Mouse (Mus musculus): ENCODE data around the gene Wfdc12.
A peak's percentile ranks its signal among the peaks of the same experiment; 100 is the strongest.

The Wfdc12 gene

DNA sequence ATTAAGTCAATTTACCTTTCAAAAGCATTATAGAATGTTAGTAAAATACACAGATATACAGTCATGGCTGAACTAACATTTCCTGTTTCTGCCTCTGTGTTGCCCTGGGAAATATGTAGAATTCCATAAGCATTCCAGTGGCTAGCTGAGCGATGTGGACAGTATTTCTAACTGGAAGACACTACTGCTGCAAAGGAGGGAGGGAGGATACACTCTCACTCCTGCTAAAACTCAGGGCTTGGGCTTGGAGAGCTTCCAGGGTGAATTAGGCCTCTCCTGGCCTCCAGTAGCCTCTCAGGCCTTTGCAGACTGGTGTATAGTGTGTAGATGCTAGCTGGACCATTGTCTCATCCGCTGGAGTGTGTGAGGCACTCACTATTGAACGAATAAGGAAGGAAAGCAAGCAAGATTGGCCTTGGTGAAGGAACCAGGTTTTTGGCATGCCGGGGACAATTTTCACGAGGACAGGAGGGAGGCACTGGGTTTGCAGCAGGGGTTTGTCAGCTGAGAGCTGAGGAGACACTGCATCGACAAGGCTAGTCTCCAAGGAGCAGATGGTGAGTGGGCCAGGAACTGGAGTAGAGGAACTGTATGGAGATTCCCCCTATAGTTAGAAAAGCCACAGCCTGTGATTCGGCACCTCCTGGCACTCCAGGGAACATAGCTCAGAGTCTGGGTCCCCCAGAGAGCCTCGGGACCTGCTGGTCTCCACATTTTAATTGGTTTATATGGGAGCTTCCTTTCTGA lies 15.6 kb downstream of the Wfdc12 start:
- DNase-seq: no peak

DNA sequence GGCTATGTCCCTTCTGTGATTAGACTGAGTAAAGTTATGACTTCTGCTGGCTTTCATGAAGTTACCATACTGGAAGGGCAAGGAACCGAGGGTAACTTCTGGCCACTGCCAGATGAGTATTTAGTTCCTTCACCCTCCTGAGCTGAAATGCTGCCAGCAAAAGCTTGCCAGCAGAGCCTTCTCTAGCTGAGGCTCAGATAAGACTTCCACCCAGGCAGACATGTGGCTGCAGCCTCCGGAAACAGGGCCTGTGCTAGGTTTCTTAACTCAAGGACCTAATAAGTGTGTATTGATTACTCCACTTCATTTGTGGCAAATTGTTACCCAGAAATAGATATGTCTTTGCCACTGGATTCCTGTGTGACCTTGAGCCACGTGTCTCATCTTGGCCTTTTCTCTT lies 17.0 kb downstream of the Wfdc12 start:
- DNase-seq: no peak

DNA sequence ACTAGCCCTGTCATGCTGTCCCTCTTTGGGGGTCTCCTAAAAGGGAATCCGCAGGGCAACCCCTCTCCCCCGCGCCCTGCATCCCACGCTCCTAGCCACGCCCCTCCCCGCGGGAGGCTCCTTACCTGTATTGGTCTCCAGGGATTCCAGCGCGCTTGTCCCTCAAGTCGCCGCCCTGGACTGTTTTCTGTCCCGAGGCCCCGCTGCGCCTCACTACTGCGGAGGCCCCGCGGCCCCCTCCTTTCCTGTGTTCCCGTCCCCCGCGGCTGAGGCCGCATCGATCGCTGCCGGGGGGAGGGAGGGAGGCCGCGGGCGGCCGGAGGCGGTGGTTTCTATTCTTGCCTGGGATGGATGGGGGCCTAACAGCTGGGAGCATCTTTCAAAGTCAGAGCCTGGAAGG lies 19.5 kb downstream of the Wfdc12 start, which contains the start of gene Kcns1:
TSS of gene Kcns1 (minus strand) at position 212 of the 400 bp plus-strand sequence.
- DNase-seq: no peak

DNA sequence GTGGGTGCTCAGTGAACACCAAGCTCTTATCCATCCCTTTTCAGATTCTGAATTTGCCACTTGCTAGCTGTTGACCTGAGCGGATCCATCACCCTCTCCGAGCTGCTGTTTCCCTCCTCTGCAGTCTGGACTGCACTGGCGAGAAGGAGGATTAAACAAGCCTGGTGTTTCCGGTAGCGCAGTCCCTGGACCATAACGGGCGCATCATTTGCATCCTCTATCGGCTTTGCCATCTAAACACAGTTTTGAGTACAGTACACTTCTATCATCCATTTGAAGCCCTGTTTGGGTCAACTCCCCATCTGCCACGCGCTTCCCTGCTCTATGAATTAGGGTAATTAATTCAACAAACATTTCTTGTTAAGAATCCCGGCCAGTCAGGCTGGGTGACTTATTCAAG lies 20.1 kb downstream of the Wfdc12 start:
- DNase-seq: no peak

DNA sequence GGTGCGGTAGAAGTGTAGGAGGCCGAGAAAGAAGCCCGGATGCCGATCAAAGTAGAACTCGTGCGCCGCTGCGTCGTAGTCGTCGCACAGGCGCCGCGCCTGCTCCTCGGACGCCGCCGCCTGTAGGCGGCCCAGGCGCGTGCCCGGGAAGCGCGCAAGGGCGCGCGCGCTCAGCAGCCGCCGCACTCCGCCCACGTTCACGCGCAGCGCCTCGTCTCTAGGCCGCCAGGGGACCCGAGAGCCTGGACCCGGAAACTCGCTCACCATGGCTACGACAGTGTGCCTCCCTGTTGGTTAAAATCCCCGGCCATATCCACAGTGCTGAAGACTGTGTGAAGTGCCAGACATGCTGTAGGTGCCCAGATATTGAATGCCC lies 21.8 kb downstream of the Wfdc12 start:
- no peak for DNase-seq

DNA sequence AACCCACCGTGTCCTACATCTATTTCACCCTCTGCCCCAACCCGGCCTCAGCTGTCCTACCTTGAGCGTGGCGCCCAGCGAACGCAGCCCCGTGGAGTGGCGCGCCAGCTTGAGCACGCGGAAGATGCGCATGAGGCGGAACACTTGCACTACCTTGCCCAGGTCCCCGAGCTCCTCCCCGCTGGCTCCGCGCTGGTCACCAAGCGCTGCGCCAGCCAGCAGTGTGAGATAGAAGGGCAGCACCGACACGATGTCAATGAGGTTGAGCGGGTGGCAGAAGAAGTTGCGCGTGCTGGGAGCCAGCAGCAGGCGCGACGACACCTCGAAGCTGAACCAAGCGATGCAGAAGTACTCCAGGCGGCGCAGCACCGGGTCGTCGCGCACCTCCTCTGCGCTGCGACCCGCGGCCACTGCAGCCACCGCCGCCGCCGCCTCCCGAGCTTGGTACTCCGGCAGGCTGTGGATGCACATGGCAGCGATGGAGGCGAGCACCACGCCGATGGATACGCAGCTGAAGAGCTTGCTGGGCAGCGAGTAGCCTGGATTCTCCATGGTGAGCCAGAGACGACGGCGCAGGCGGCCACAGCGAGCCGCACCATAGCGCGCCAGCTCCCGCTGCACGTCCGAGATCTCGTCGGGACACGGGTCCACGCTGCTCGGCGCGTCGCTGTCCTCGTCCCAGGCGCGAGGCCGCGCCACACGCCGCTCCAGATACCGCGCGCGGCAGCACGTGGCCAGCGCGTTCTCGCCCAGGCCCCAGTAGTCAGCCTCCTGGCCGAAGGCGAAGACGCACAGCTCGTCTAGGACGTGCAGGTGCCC lies 22.4 kb downstream of the Wfdc12 start:
- no peak for DNase-seq

DNA sequence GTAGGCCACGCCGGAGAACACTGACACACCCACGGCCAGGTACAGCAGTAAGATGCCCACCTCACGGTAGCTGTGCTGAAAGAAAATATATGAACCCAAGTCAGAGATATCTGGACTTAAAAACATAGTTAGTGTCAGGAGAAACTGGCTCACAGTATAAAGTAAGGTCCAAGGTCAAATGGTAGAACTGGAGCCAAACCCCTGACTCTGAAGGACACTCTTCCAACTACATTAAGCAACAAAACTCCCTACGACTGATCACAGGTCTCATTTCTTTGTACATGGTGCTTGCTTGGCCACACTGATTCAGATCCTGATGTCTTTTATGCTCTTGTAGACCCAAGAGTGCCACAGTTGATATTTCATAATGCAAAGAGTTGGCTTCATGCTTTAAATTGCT lies 25.5 kb downstream of the Wfdc12 start:
- no peak for DNase-seq

DNA sequence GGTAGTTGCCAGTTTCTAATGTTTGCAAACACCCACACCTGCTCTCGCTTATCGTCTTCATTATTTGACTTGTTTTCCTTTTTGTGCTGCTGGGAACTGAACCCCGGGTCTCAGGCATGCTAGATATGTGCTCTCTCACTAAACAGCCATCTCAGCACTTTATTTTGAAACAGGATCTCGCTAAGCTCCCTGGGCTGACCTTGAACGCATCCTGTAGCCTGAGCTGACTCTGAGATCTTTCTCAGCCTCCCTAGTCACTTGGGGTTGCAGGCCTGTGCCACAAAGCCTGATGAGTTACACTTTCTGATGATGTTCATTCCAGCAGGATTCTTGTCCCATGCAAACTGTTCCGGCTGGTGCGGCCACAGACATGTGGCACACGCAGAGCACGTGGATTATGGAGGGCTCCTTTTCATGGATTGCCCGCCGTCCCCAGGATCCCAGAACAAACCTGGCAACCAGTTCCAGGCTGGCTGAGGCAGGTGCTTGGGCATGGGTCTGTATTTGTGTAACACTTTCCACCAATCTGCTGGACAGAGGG lies 28.8 kb downstream of the Wfdc12 start:
- no peak for DNase-seq

DNA sequence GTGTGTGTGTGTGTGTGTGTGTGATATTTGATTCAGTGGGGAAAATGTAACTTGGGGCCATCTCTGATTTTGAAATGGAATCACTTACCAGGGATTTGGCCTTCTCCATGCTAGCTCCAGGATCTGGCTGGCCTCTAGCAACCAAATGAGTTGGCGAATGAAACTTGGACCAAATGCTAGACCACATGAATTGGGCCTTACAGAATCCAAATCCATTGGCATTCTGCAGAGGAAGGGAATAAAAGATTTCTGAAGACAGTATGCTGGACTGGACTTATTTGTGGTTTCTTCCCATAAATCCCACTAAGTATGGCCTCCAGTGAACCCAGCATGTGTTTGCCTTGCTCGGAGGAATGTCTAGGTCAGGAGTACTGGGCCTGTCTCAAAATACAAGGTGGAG lies 31.6 kb downstream of the Wfdc12 start:
- no peak for DNase-seq

DNA sequence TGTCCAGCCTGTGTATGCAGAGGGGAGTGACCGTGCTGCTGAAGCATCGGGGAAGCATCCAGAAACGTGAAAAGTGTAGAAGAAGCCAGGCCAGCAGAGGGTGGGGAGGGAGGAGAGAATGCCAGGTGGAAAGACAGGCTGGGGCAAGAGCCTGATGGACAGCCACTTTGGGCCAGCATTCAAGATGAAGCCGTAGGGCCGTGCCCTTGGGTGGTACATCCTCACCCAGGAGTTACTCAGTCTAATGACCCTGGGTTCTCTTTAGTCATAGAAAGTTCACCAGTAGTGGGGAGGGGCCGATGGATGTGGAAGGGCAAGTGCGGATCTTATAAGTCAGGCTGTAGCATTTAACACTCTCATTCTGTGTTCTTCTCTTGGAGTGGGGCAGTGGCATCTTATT lies 34.2 kb downstream of the Wfdc12 start:
- DNase-seq: no peak

DNA sequence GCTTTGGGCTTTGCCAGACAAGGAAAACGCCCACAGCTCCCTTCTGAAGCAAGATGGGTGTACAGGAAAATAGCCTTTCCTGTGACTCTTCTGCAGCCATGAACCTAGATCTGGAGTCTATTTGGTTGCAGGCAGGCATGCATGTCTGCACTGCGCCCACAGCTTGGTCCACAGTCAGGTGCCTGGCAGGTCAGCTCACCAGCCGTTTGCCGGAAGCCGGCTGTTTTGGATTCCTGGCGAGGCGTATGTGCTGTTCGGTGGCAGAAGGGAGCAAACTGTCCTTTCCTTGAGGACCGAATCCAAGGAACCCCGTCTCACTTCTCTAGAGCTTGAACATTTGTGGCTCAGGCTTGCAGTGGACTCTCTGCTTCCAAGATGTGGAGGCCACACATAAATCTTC lies 36.4 kb downstream of the Wfdc12 start:
- DNase-seq: no peak

DNA sequence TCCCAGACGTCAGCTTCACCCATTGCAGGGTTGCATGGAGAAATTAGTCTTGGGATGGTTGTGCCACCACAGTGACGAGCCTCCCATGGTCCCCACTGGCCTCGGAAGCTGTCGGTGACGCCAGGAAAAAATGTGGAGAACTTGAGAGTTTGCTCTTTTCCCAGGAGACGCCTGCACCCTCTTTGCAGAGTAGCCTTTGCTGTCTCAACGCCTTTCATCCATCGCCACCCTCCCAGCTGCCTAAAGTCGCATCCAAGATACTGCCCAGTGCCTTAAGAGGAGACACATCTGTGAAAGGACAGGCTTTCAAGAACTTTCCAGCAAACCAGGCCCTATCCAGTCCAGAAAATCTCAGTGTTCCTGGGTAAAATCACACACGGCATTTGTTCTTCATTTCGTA lies 38.1 kb downstream of the Wfdc12 start:
- DNase-seq: peak; percentile 28

DNA sequence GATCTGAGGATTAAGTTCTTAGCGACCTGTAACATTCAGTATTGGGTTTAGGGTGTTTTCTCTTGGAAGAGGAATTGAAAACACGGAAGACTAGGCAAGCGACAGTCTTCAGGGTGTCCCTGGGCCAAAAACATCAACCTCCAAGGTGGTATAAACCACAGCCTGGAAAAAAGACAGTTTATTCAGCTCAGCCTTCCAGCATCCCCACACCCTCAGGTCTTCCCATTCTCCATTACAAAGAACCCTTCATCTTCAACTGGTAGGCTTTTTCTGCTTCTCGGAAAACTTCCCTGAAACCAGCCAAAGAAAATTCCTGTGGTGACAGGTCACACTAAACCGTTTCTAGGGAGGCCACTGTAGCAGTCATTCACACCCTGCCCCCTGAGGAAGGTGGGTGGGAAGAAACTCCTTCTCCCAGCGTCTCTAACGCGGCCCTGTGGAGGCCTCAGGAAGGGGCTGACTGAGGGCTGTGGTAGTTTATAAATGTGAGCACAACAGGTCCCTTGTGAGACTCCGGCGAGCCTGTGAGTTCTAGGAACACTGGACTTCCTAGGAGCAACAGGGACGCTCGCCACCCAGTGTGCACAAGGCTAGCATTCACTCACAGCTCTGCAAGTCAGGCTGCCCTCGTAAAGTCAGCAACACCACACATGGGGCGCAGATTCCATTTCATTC lies 40.2 kb downstream of the Wfdc12 start:
- DNase-seq: no peak

DNA sequence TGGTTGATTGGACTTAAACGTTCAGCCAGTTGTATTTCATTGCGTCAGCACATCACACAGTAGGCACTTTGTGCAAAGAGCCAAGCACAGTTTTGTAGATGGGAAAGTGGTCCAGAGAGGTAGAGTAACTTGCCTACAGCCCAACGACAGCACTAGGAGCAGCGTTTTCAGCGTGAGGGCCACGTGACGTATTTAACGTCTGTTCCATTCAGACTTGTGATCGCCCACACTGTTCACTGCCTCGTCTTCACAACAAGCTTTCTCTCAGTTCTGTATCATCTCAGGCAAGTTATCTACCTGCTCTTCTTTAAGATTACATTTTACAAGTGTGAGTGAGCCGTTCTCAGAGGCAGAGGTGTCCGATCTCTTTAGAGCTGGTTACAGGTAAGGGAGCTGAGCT lies 43.9 kb downstream of the Wfdc12 start:
- no peak for DNase-seq

DNA sequence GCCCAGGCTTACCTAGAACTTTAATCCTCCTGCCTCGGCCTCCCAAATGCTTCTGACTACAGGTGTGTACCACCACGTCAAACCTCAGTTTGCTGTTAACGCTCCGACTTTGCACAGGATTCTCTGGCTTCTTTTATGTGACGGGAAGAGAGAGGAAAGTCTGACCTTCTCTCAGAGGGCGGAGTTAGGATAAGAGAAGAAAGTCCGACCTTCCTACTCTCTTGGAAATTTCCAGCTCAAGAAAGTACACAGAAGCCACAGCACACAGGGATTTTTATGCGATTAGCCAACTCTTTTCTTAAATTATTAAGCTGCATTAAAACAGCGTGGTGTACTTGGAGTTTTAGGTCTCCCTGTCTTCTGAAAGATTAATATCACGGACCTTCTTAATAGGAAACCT lies 45.9 kb downstream of the Wfdc12 start:
- DNase-seq: no peak

DNA sequence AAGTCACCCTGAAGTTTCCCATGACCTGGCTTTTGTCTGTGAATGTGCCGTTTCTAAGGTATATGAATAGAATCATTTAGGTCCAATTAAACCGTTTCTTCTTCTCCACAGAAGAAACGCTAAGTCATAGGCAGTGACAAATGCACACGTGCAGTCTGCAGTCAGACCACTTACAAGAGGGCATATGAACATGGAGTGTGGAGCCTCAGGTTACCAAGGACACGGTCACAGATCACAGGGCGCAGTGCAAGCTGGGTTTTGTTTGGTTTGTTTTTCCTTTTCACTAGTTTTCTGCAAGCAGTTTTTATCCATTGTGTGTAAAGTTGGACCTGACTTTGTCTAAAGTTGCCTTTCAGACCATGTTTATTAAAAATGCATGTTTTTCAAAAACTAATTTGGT lies 46.4 kb downstream of the Wfdc12 start:
- no peak for DNase-seq

DNA sequence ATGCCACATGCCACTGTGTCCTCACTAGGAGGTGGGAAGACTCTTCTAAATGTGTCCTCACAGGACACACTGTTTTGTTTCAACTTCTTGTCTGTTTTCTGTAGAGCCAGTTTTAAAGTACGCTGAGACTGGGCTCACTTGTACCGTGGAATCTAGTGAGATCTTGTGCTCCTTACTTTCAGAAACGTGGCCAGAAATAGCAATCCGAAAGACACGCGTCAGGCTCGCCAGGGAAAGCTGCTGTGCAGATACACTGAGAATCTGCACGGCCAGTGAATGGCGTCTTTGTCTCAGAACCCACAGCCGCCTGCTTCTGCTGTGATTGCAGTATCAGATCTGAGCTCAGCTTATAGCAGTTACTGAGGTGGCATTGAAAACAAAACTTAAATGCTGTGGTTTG lies 48.4 kb downstream of the Wfdc12 start:
- no peak for DNase-seq
